Mouse (Mus musculus) testis, adult 2 months (tissue): ENCODE measurements at regions not wholly inside any gene's neighbourhood (a gene's known extent, or its start where the extent isn't known, plus 50 kb on each side); places are given as distances from the start of the nearest gene placed in this dataset.

ENCODE experiments used
- H3K27ac ChIP-seq: fragments of 200-500 bp; 2 replicates; pipeline ENCODE4 v1.5.1; 2012; ENCODE audit warnings: low read depth, low read length; ENCODE audit not compliant: control insufficient read depth, insufficient read depth
- H3K27me3 ChIP-seq: fragments of 200-500 bp; 2 replicates; pipeline ENCODE4 v1.6.1; 2012; ENCODE audit warnings: mild to moderate bottlenecking, low read length, moderate library complexity; ENCODE audit not compliant: control insufficient read depth, insufficient read depth
- H3K36me3 ChIP-seq: fragments of 200-500 bp; 2 replicates; pipeline ENCODE4 v1.6.1; 2012; ENCODE audit warnings: mild to moderate bottlenecking, low read length; ENCODE audit not compliant: control insufficient read depth, insufficient read depth
- H3K4me1 ChIP-seq: fragments of 200-500 bp; 2 replicates; pipeline ENCODE4 v1.6.1; 2012; ENCODE audit warnings: low read length; ENCODE audit not compliant: control insufficient read depth, insufficient read depth
- H3K4me3 ChIP-seq: fragments of 200-500 bp; 2 replicates; pipeline ENCODE4 v1.5.1; 2012; ENCODE audit warnings: low read depth, mild to moderate bottlenecking, low read length, moderate library complexity, mixed read lengths; ENCODE audit not compliant: control insufficient read depth
- CTCF ChIP-seq: fragments of 200-500 bp; IDR thresholded peaks from 2 replicates; pipeline ENCODE4 v1.5.1; 2012; ENCODE audit warnings: low read depth, mild to moderate bottlenecking, inconsistent platforms, low read length, moderate library complexity; ENCODE audit not compliant: control insufficient read depth, insufficient read depth, insufficient replicate concordance
- POLR2A ChIP-seq: fragments of 200-500 bp; IDR thresholded peaks from 2 replicates; pipeline ENCODE4 v1.6.1; 2012; ENCODE audit warnings: low read depth, mild to moderate bottlenecking, inconsistent platforms, low read length, moderate library complexity; ENCODE audit not compliant: control insufficient read depth

DNA sequence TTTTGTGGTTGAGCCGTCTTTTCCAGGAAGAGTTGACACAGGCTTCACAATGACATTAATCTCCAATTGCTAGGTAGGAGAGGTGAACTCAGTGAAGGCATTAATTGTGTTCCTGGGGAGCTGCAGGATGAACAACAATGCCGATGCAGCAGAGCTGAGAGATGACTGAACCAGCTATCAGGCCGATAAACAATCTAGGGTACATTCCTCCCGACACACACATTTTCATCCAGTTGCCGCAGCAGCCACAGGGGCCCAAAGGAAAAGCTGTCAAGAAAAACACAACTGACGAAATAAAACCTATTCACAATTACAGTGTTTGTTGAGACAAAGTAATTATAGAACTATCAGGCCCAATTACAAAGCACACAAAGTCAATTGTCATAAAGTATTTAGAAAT is 1029.9 kb downstream of the Pcdh7 start:
- Histone ChIP-seq H3K4me3 (no peak overlapping the region), H3K36me3 (no peaks in the 10 kb centered on the region), H3K27me3 (no peaks in the 10 kb centered on the region), H3K4me1 (no peaks in the 10 kb centered on the region; the same call in 1 of the 2 replicates), H3K27ac (no peak overlapping the region)
- TF ChIP-seq POLR2A: no peak
- no peak for TF ChIP-seq CTCF

GRCm38 (mm10) chr5:58751777-58752176 is 1034.0 kb downstream of the Pcdh7 start:
- H3K4me1 ChIP-seq: no peaks in the 10 kb centered on the region; the same call in 1 of the 2 replicates
- TF ChIP-seq CTCF (no peak), POLR2A (no peak)
- H3K27me3 ChIP-seq: no peaks in the 10 kb centered on the region
- H3K4me3 ChIP-seq: no peak overlapping the region
- no peak overlapping the region for H3K27ac ChIP-seq
- H3K36me3 ChIP-seq: no peaks in the 10 kb centered on the region
